ENCODE assay signal across 8 mouse cellular contexts in the genomic region with DNA sequence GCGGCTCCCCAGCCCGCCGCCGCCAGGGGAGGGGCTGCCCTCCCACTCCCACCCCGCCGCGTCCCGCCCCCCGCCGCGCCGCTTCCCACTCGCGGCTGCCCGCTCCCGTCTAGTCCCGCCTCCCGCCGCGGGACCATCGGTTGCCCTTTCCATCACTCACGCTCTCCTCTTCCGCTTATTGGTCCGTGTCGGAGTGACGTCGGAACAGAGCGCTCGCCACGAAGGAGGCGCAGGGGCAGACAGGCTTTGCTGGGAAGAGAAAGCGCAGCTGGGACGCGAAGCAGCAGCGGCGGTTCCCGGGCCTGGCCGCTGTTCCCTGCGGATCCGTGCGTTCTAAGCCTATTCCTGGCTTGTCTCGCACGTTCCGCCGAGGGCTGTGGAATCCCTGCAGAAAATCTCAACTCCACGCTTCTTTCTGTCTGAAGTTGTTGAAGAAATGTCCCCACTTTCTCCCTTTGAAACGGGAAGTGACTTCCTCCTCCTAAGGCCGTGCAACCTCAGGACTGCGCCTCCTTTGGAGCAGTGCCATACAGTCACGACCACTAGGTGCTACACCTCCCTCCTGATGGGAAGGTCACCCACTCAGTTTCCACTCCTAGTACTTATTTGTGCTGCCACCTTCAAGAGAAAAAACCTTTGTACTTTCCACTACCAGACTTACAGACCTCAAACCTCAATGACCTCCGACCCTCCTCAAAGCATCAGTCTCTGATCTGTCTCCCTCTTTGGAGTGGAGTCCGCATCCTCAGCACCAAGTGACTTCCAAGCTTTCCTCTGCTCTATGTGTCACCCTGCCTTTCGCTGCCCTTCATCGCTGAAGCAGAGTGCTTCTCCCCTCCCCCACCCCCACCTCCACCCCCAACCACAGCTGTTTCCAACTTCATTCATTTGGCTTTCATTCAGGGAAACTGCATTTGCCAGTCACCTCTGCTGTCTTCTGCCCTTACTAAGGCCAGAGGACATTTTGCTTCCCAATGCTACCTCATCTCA. TPM values are rescaled to one million over a fixed set of nuclear protein-coding genes. Genes with fewer than 3 reads are reported as not detected.
A peak's percentile ranks its signal among the peaks of the same experiment; 100 is the strongest.
DNase-seq lines count a peak whose midpoint lies in the region; ATAC-seq lines count a peak whose summit lies in the region.

A gene (minus strand): TSS at position 810 of the 990 bp plus-strand sequence.

- H3K9ac ChIP-seq in hindbrain, embryonic 11.5 days (ENCODE audit: low read depth, low read length) = peak within 1 kb of the TSS; percentile 82

- ATAC-seq in hindbrain, embryonic 11.5 days (ENCODE audit: low FRiP score) = peak; percentile 99

- H3K4me2 ChIP-seq in hindbrain, embryonic 11.5 days (replicated peaks; ENCODE audit: low read depth, low read length) = peak within 1 kb of the TSS; percentile 85

- H3K4me1 ChIP-seq in hindbrain, embryonic 11.5 days (replicated peaks; ENCODE audit: control insufficient read depth, insufficient read depth, low read length) = peaks cover 7% of the 10 kb centered on the region

- no peaks in the 10 kb centered on the region for H3K36me3 ChIP-seq in hindbrain, embryonic 11.5 days (ENCODE audit: control insufficient read depth, insufficient read depth, low read length)

- peak within 1 kb of the TSS; percentile 87 for H3K4me3 ChIP-seq in hindbrain, embryonic 11.5 days (ENCODE audit: low read depth, low read length)

- DNase-seq in Muller cell, postnatal 12 days (ENCODE audit: inconsistent ontology term) = peak; percentile 96
- peak; percentile 96 for DNase-seq in cerebellum, adult 9-11 months
- peak; percentile 88 to 96 for DNase-seq in frontal cortex, adult 2 months (ENCODE audit: extremely low spot score in 1 of 2, low spot score in 1 of 2)
- DNase-seq in hindbrain, embryonic 11.5 days (ENCODE audit: low spot score) = peak; percentile 95
- DNase-seq in layer of hippocampus, postnatal 10 days (ENCODE audit: low spot score in 2 of 2) = peak; percentile 91 to 93
- DNase-seq in lung, postnatal 10 days = peak; percentile 97
- peak; percentile 95 for DNase-seq in ovary, postnatal 36 days (ENCODE audit: low spot score)
- peak; percentile 93 to 96 for DNase-seq in thymus, postnatal 36 days

- no peaks in the 10 kb centered on the region for H3K27me3 ChIP-seq in hindbrain, embryonic 11.5 days (ENCODE audit: control insufficient read depth, insufficient read depth, low read length)

- WGBS in hindbrain, embryonic 11.5 days = 1% methylated on average over 49 of the region's 54 CpGs

- no peaks in the 10 kb centered on the region for H3K9me3 ChIP-seq in hindbrain, embryonic 11.5 days (ENCODE audit: control insufficient read depth, low read length)

- H3K27ac ChIP-seq in hindbrain, embryonic 11.5 days (ENCODE audit: low read depth, low read length) = peak within 1 kb of the TSS; percentile 88

RNA-seq across cellular contexts. Expression of the gene that starts here (rescaled TPM):
- polyA plus RNA-seq in frontal cortex, adult 2 months (2012; rRNA removed) = 17.0 and 18.8 TPM in 2 replicates
- 40.0 and 43.5 TPM in 2 replicates for polyA plus RNA-seq in hindbrain, embryonic 11.5 days (2014; fragmentation: Nextera tagmentation; extraction: Ambion mirVana)
- total RNA-seq in layer of hippocampus, postnatal 10 days (2021) = 10 to 100 TPM; 32.3 to 44.3 TPM

Comparison
In these comparisons a context has a peak if more than half of its experiments do, and no peak if none do; other contexts are left out.
1. Peak in every context shown above with its lines: DNase-seq, ATAC-seq, H3K4me3 ChIP-seq and H3K27ac ChIP-seq.